Mouse (Mus musculus): ENCODE data around the gene Fam50a. TPM values are rescaled to one million over a fixed set of nuclear protein-coding genes. Genes with fewer than 3 reads are reported as not detected.
"Not testable (repeated sequence)": the region's sequence is repeated elsewhere in the genome, so short reads cannot be mapped to it uniquely, and the experiment has no call there.

Gene Fam50a
- polyA plus RNA-seq, 1 experiment from 2014 or later: 58.1 TPM

DNA sequence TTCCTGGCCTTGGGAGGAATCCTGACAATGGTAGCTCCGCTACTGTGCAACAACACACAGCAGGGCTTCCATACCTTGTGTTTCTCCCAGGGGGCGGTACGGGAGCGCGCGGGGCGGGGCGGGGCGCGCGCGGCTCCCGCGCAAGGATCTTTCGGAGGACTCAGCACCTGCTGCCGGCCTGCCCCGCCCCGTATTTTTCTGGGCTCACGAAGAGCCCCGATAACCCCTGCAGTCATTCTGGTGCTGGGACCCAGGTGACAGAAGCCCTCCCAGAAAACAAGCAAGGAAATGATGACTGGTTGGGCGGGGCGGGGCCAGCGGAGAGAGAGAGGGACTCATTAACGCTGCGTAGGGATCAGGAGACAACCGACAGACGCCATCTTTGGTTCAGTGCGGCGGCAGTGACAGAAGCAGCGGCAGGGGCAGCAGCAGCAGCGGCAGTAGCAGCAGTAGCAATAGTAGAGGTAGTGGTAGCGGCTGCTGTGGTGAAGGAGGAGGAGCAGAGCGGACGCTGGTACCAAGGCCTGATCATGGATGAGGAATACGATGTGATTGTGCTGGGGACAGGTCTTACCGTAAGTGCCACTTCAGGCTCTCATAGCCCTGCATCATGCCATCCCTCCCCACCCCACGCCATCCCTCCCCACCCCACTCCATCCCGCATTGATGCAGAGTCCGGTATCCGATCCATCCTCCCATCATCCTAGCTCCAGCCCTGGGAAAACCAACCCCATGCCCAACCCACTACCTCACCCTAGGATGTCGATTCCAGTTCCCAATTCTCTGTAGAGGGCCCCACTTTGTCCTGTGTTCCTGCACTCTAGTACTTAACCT, 7.7 kb upstream of the Fam50a start, which contains the start of gene Gdi1:
TSS of gene Gdi1 (plus strand) at position 132 of the 834 bp plus-strand sequence.
- Histone ChIP-seq H3K4me3 (ENCODE audit: low read depth, low read length) (peak within 1 kb of the TSS; percentile 57), H3K4me1 (ENCODE audit: control insufficient read depth, insufficient read depth, low read length) (no peaks in the 10 kb centered on the region; the same call in 1 of the 2 replicates), H3K9me3 (ENCODE audit: control insufficient read depth, low read length) (no peaks in the 10 kb centered on the region), H3K4me2 (ENCODE audit: low read depth) (peak within 1 kb of the TSS; percentile 57), H3K9ac (ENCODE audit: low read length) (peak within 1 kb of the TSS; percentile 74), H3K36me3 (ENCODE audit: control insufficient read depth, insufficient read depth, low read length) (peaks cover 2% of the 10 kb centered on the region; the same call in 1 of the 2 replicates), H3K27ac (ENCODE audit: low read depth, low read length) (peak within 1 kb of the TSS; percentile 82), H3K27me3 (ENCODE audit: control insufficient read depth, insufficient read depth, low read length) (no peaks in the 10 kb centered on the region)
- WGBS: 17% methylated on average over 41 of the region's 41 CpGs
- ATAC-seq (ENCODE audit: insufficient read depth, low FRiP score, low TSS enrichment) (peak; percentile 76), DNase-seq (ENCODE audit: low spot score) (peak; percentile 86)

- Histone ChIP-seq H3K4me2 (ENCODE audit: low read depth) (peak within 1 kb of the TSS; percentile 61), H3K36me3 (ENCODE audit: control insufficient read depth, insufficient read depth, low read length) (no peaks in the 10 kb centered on the region), H3K9ac (ENCODE audit: low read length) (peak within 1 kb of the TSS; percentile 65), H3K4me1 (ENCODE audit: control insufficient read depth, insufficient read depth, low read length) (0 out of 2 replicates have a peak, but pooled peaks cover 6% of the 10 kb centered on the region), H3K4me3 (ENCODE audit: low read depth, low read length) (peak within 1 kb of the TSS; percentile 47), H3K9me3 (ENCODE audit: control insufficient read depth, low read length) (no peaks in the 10 kb centered on the region), H3K27ac (ENCODE audit: low read depth, low read length) (peak within 1 kb of the TSS; percentile 67; the same call in 1 of the 2 replicates), H3K27me3 (ENCODE audit: control insufficient read depth, insufficient read depth, low read length) (no peaks in the 10 kb centered on the region)
- 13% methylated on average over 18 of the region's 30 CpGs for WGBS
- ATAC-seq (ENCODE audit: insufficient read depth, low FRiP score, low TSS enrichment) (peak; percentile 95), DNase-seq (ENCODE audit: low spot score) (peak; percentile 77)
Measured at GRCm38 (mm10) chrX:74328725-74329161, 15.9 kb downstream of the Fam50a start, which contains the start of gene Plxna3. Plxna3 (plus strand) TSS chrX:74329066.

GRCm38 (mm10) chrX:74329215-74329671, 16.4 kb downstream of the Fam50a start:
- H3K4me3 ChIP-seq (ENCODE audit: low read depth, low read length): peak overlapping the region; percentile 47
- 0 out of 2 replicates have a peak, but pooled peaks cover 6% of the 10 kb centered on the region for H3K4me1 ChIP-seq (ENCODE audit: control insufficient read depth, insufficient read depth, low read length)
- ATAC-seq (ENCODE audit: insufficient read depth, low FRiP score, low TSS enrichment) (peak; percentile 33), DNase-seq (ENCODE audit: low spot score) (no peak)
- H3K9ac ChIP-seq (ENCODE audit: low read length): peak overlapping the region; percentile 65
- no peaks in the 10 kb centered on the region for H3K27me3 ChIP-seq (ENCODE audit: control insufficient read depth, insufficient read depth, low read length)
- no peaks in the 10 kb centered on the region for H3K36me3 ChIP-seq (ENCODE audit: control insufficient read depth, insufficient read depth, low read length)
- WGBS: 24% methylated on average over 10 of the region's 10 CpGs
- no peaks in the 10 kb centered on the region for H3K9me3 ChIP-seq (ENCODE audit: control insufficient read depth, low read length)
- H3K27ac ChIP-seq (ENCODE audit: low read depth, low read length): no peak overlapping the region
- H3K4me2 ChIP-seq (ENCODE audit: low read depth): peak overlapping the region; percentile 61

- Histone ChIP-seq H3K27ac (ENCODE audit: low read depth, low read length) (no peak overlapping the region), H3K4me1 (ENCODE audit: control insufficient read depth, insufficient read depth, low read length) (0 out of 2 replicates have a peak, but pooled peaks cover 6% of the 10 kb centered on the region), H3K4me2 (ENCODE audit: low read depth) (peak overlapping the region; percentile 61), H3K4me3 (ENCODE audit: low read depth, low read length) (peak overlapping the region; percentile 47), H3K9ac (ENCODE audit: low read length) (no peak overlapping the region), H3K27me3 (ENCODE audit: control insufficient read depth, insufficient read depth, low read length) (no peaks in the 10 kb centered on the region), H3K36me3 (ENCODE audit: control insufficient read depth, insufficient read depth, low read length) (no peaks in the 10 kb centered on the region), H3K9me3 (ENCODE audit: control insufficient read depth, low read length) (no peaks in the 10 kb centered on the region)
- no peak for DNase-seq (ENCODE audit: low spot score)
- ATAC-seq (ENCODE audit: insufficient read depth, low FRiP score, low TSS enrichment): no peak
- WGBS: 45% methylated on average over 2 of the region's 2 CpGs
Measured at GRCm38 (mm10) chrX:74330166-74330930, 17.5 kb downstream of the Fam50a start.

DNA sequence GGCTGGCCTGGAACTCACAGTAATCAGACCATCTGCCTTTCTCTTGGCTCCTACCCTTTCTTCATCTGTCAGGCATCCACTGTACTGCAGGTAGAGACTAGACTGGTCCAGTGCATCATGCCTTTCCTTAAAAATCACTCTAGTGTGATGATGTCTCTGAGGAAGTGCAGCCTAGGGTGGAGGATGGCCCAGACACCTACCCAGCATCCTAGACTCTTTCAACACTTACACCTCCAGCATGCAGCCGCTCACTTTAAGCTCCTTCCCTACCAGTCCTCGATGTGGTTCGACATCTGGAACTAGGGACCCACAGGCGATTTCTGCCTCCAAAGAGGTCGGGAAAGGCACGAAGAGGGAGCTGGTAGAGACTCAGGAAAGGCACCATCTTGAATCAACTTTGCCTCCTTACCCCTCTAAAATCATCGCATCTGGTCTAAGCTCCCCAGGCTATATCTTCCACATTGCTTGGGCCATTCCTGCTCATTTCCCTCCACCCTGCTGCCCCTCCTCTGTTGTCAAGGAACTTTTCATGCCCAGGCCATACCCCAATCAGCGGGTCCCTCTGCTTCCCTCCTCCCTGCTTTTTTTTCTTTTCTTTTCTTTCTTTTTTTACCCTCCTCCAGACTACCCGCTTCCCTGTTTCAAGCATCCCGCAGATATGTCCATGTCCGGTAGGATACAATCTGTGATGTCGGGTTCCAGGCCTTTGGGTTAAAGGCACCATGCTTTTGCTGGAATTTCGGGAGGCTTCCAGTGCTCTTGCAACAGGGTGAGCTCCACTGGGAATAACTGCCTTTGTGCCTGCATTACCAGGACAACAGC, 40.0 kb downstream of the Fam50a start:
- 29% methylated on average over 13 of the region's 13 CpGs for WGBS

DNA sequence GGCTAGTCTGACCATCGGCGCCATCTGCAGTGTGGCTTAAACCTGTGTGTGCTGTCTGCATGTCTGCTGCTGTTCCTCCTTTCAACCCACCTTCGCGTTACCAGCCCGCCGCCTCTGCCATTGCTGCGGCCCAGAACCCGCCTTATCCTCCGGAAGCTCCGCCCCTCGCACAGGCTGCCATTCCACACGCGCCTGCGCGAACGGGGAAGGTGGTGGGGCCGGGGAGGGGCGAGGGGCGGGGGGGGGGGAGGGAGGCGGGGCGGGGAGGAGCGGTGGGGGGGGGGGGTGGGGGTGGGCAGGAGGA, 40.6 kb downstream of the Fam50a start, which contains the start of gene Lage3:
TSS of gene Lage3 (minus strand) at position 152 of the 304 bp plus-strand sequence.
- Histone ChIP-seq H3K27me3 (ENCODE audit: control insufficient read depth, insufficient read depth, low read length) (no peaks in the 10 kb centered on the region), H3K9ac (ENCODE audit: low read length) (peak within 1 kb of the TSS; percentile 45), H3K4me1 (ENCODE audit: control insufficient read depth, insufficient read depth, low read length) (no peaks in the 10 kb centered on the region), H3K36me3 (ENCODE audit: control insufficient read depth, insufficient read depth, low read length) (no peaks in the 10 kb centered on the region), H3K27ac (ENCODE audit: low read depth, low read length) (no peak within 1 kb of the TSS), H3K4me3 (ENCODE audit: low read depth, low read length) (peak within 1 kb of the TSS; percentile 38), H3K9me3 (ENCODE audit: control insufficient read depth, low read length) (no peaks in the 10 kb centered on the region), H3K4me2 (ENCODE audit: low read depth) (peak within 1 kb of the TSS; percentile 50)
- 19% methylated on average over 11 of the region's 22 CpGs for WGBS
- DNase-seq (ENCODE audit: low spot score) (peak; percentile 74), ATAC-seq (ENCODE audit: insufficient read depth, low FRiP score, low TSS enrichment) (peak; percentile 55; the same call in 1 of the 2 replicates)

More for the DNA sequence above, 40.0 kb downstream of the Fam50a start:
- Histone ChIP-seq H3K27me3 (ENCODE audit: control insufficient read depth, insufficient read depth, low read length) (no peaks in the 10 kb centered on the region), H3K4me2 (ENCODE audit: low read depth) (peak overlapping the region; percentile 50), H3K27ac (ENCODE audit: low read depth, low read length) (no peak overlapping the region), H3K36me3 (ENCODE audit: control insufficient read depth, insufficient read depth, low read length) (no peaks in the 10 kb centered on the region), H3K4me1 (ENCODE audit: control insufficient read depth, insufficient read depth, low read length) (no peaks in the 10 kb centered on the region), H3K9me3 (ENCODE audit: control insufficient read depth, low read length) (no peaks in the 10 kb centered on the region), H3K9ac (ENCODE audit: low read length) (peak overlapping the region; percentile 45), H3K4me3 (ENCODE audit: low read depth, low read length) (peak overlapping the region; percentile 38)
- DNase-seq (ENCODE audit: low spot score): no peak
- ATAC-seq (ENCODE audit: insufficient read depth, low FRiP score, low TSS enrichment): peak; percentile 48; the same call in 1 of the 2 replicates

DNA sequence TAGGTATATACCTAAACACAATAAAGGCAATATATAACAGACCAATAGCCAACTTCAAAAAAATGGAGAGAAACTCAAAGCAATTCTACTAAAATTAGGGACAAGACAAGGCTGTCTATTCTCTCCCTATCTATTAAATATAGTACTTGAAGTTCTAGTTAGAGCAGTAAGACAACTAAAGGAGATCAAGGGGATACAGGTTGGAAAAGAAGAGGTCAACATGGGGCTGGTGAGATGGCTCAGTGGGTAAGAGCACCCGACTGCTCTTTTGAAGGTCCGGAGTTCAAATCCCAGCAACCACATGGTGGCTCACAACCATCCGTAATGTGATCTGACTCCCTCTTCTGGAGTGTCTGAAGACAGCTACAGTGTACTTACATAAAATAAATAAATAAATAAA, 44.2 kb downstream of the Fam50a start:
- H3K4me2 ChIP-seq (ENCODE audit: low read depth); H3K9ac ChIP-seq (ENCODE audit: low read length); H3K4me3 ChIP-seq (ENCODE audit: low read depth, low read length); H3K27me3 ChIP-seq (ENCODE audit: control insufficient read depth, insufficient read depth, low read length); H3K9me3 ChIP-seq (ENCODE audit: control insufficient read depth, low read length); H3K36me3 ChIP-seq (ENCODE audit: control insufficient read depth, insufficient read depth, low read length); DNase-seq (ENCODE audit: low spot score); ATAC-seq (ENCODE audit: insufficient read depth, low FRiP score, low TSS enrichment); H3K27ac ChIP-seq (ENCODE audit: low read depth, low read length); H3K4me1 ChIP-seq (ENCODE audit: control insufficient read depth, insufficient read depth, low read length): not testable (repeated sequence)
- WGBS: 93% methylated on average over 2 of the region's 3 CpGs

- Histone ChIP-seq H3K36me3 (ENCODE audit: control insufficient read depth, insufficient read depth, low read length) (no peaks in the 10 kb centered on the region), H3K4me2 (ENCODE audit: low read depth) (no peak overlapping the region), H3K4me3 (ENCODE audit: low read depth, low read length) (no peak overlapping the region), H3K9me3 (ENCODE audit: control insufficient read depth, low read length) (no peaks in the 10 kb centered on the region), H3K27me3 (ENCODE audit: control insufficient read depth, insufficient read depth, low read length) (no peaks in the 10 kb centered on the region), H3K4me1 (ENCODE audit: control insufficient read depth, insufficient read depth, low read length) (no peaks in the 10 kb centered on the region), H3K27ac (ENCODE audit: low read depth, low read length) (no peak overlapping the region), H3K9ac (ENCODE audit: low read length) (no peak overlapping the region)
- ATAC-seq (ENCODE audit: insufficient read depth, low FRiP score, low TSS enrichment) (no peak), DNase-seq (ENCODE audit: low spot score) (no peak)
- WGBS: 52% methylated on average over 11 of the region's 11 CpGs
Measured at GRCm38 (mm10) chrX:74359171-74359570, 46.3 kb downstream of the Fam50a start.

All from neural tube, embryonic 11.5 days (tissue).